Mouse (Mus musculus): ENCODE data around the gene Dnajc2. TPM values are rescaled to one million over a fixed set of nuclear protein-coding genes. Genes with fewer than 3 reads are reported as not detected.

The Dnajc2 gene
- total RNA-seq, 2 experiments from 2014 or later: 26.2 to 33.3 TPM

Other genes with a start within 250 kb of the Dnajc2 start
- under 1 TPM; 0.33 to 0.44 TPM for gene Lrrc17, start 241.7 kb downstream of the Dnajc2 start, total RNA-seq (2021)
- gene Fbxl13, start 139.6 kb downstream of the Dnajc2 start, total RNA-seq (2021): under 1 TPM; 0.17 to 0.26 TPM
- 10 to 100 TPM; 21.2 to 22.3 TPM for gene Armc10, start 139.4 kb downstream of the Dnajc2 start, total RNA-seq (2021)
- 10 to 100 TPM; 21.2 to 24.5 TPM for gene Napepld, start 83.9 kb downstream of the Dnajc2 start, total RNA-seq (2021)
- 10 to 100 TPM; 70.7 to 75.8 TPM for gene Pmpcb, start 48.1 kb downstream of the Dnajc2 start, total RNA-seq (2021)
- 100 to 1,000 TPM; 112 to 126 TPM for gene Psmc2, start within 50 bp of the Dnajc2 start, total RNA-seq (2021)
- gene Slc26a5, start 80.4 kb upstream of the Dnajc2 start, total RNA-seq (2021): not detected

Data from layer of hippocampus, postnatal 25 days (tissue).